Mouse (Mus musculus) embryonic stem cell, embryonic (primary cell): Measurements from ENCODE around the gene Jarid2.

ENCODE experiments used
- CTCF ChIA-PET, 4 experiments: fragments of 300-600 bp in 2 of 4; fragments of 350-600 bp in 2 of 4; sonication (Branson Sonifier 250); formaldehyde crosslinking; loops; one replicate each; lab custom pipeline; 2022; ENCODE audit warnings: inconsistent platforms in 2 of 4; lab: Charles Lee
- POLR2A ChIA-PET, 4 experiments: fragments of 300-600 bp in 2 of 4; fragments of 350-600 bp in 2 of 4; sonication (Branson Sonifier 250); formaldehyde crosslinking; loops; one replicate each; lab custom pipeline; 2022; ENCODE audit warnings: antibody characterized with exemption in 4 of 4, inconsistent platforms in 1 of 4; lab: Charles Lee

The Jarid2 gene

GRCm38 (mm10) chr13:44751780-44752179 lies 22.5 kb downstream of the Jarid2 start:
- ChIA-PET CTCF (interaction anchor here in 2 of 4 experiments (0.6 to 1.6 kb wide), 4 partner anchors 9 to 444 kb away, joined by 3 to 5 read pairs (median 4); no protein-coding TSS in a partner anchor), POLR2A (interaction anchor here (0.5 to 16.0 kb wide), 48 partner anchors 8 to 348 kb away, joined by 3 to 353 read pairs (median 4); partner anchors contain the start of gene Jarid2 (in 1 of the 4))

GRCm38 (mm10) chr13:44753206-44753605 lies 23.9 kb downstream of the Jarid2 start:
- CTCF ChIA-PET: no interaction called here
- POLR2A ChIA-PET: interaction anchor here in 3 of 4 experiments (0.6 to 16.0 kb wide), 9 partner anchors 9 to 392 kb away, joined by 3 to 353 read pairs (median 6); partner anchors contain the start of gene Jarid2 (in 1 of the 3)

GRCm38 (mm10) chr13:44755434-44755833 lies 26.2 kb downstream of the Jarid2 start:
- CTCF ChIA-PET: interaction anchor here in 2 of 4 experiments (1.0 to 1.3 kb wide), 2 partner anchors 21 to 465 kb away, joined by 3 to 5 read pairs; no protein-coding TSS in a partner anchor
- POLR2A ChIA-PET: interaction anchor here (0.7 to 16.0 kb wide), 27 partner anchors 8 to 898 kb away, joined by 3 to 353 read pairs (median 5); no protein-coding TSS in a partner anchor

GRCm38 (mm10) chr13:44758750-44759149 lies 29.5 kb downstream of the Jarid2 start:
- ChIA-PET POLR2A (interaction anchor here in 3 of 4 experiments (0.6 to 7.9 kb wide), 10 partner anchors 9 to 1184 kb away, joined by 3 to 58 read pairs (median 4); no protein-coding TSS in a partner anchor), CTCF (interaction anchor here (0.7 to 1.4 kb wide), 7 partner anchors 10 to 1155 kb away, joined by 3 to 13 read pairs (median 3); no protein-coding TSS in a partner anchor)

- POLR2A ChIA-PET: interaction anchor here in 2 of 4 experiments (0.6 to 7.9 kb wide), 13 partner anchors 9 to 69 kb away, joined by 3 to 58 read pairs (median 5); no protein-coding TSS in a partner anchor
- CTCF ChIA-PET: no interaction called here
Measured at GRCm38 (mm10) chr13:44760761-44761160, 31.5 kb downstream of the Jarid2 start.

- POLR2A ChIA-PET: interaction anchor here in 2 of 4 experiments (0.6 to 6.2 kb wide), 11 partner anchors 8 to 30 kb away, joined by 3 to 33 read pairs (median 12); no protein-coding TSS in a partner anchor
- CTCF ChIA-PET: no interaction called here
Measured at GRCm38 (mm10) chr13:44763068-44763467, 33.8 kb downstream of the Jarid2 start.

- CTCF ChIA-PET: interaction anchor here in 2 of 4 experiments (0.6 to 1.3 kb wide), 3 partner anchors 9 to 18 kb away, joined by 3 read pairs; no protein-coding TSS in a partner anchor
- POLR2A ChIA-PET: interaction anchor here in 3 of 4 experiments (0.6 to 6.2 kb wide), 12 partner anchors 8 to 57 kb away, joined by 3 to 33 read pairs (median 4); no protein-coding TSS in a partner anchor
Measured at GRCm38 (mm10) chr13:44767751-44768150, 38.5 kb downstream of the Jarid2 start.

- ChIA-PET POLR2A (interaction anchor here in 3 of 4 experiments (0.6 to 2.3 kb wide), 6 partner anchors 11 to 38 kb away, joined by 3 to 9 read pairs (median 4); no protein-coding TSS in a partner anchor), CTCF (no interaction called here)
Measured at GRCm38 (mm10) chr13:44770808-44771605, 41.7 kb downstream of the Jarid2 start.

- ChIA-PET POLR2A (interaction anchor here in 2 of 4 experiments (0.6 to 4.3 kb wide), 5 partner anchors 9 to 848 kb away, joined by 3 to 23 read pairs (median 4); no protein-coding TSS in a partner anchor), CTCF (interaction anchor here in 2 of 4 experiments (0.7 kb wide), 3 partner anchors 74 to 458 kb away, joined by 3 to 6 read pairs (median 5); no protein-coding TSS in a partner anchor)
Measured at GRCm38 (mm10) chr13:44772816-44773215, 43.5 kb downstream of the Jarid2 start.

GRCm38 (mm10) chr13:44774351-44774750 lies 45.1 kb downstream of the Jarid2 start:
- ChIA-PET CTCF (interaction anchor here in 1 of 4 experiments (0.9 to 1.3 kb wide), 3 partner anchors 8 to 40 kb away, joined by 3 to 4 read pairs (median 3); no protein-coding TSS in a partner anchor), POLR2A (interaction anchor here in 2 of 4 experiments (0.6 to 4.3 kb wide), 12 partner anchors 8 to 165 kb away, joined by 3 to 23 read pairs (median 4); no protein-coding TSS in a partner anchor)

GRCm38 (mm10) chr13:44775396-44775795 lies 46.1 kb downstream of the Jarid2 start:
- CTCF ChIA-PET: interaction anchor here in 1 of 4 experiments (2.6 kb wide), 1 partner anchor 12 kb away, joined by 5 read pairs; no protein-coding TSS in a partner anchor

GRCm38 (mm10) chr13:44780506-44780905 lies 51.2 kb downstream of the Jarid2 start:
- POLR2A ChIA-PET: interaction anchor here in 1 of 4 experiments (1.2 to 1.8 kb wide), 5 partner anchors 9 to 46 kb away, joined by 3 to 4 read pairs (median 4); no protein-coding TSS in a partner anchor

More at GRCm38 (mm10) chr13:44775396-44775795, 46.1 kb downstream of the Jarid2 start:
- POLR2A ChIA-PET: interaction anchor here in 3 of 4 experiments (0.6 to 4.3 kb wide), 8 partner anchors 12 to 96 kb away, joined by 3 to 23 read pairs (median 4); no protein-coding TSS in a partner anchor

GRCm38 (mm10) chr13:44781126-44781525 lies 51.9 kb downstream of the Jarid2 start:
- POLR2A ChIA-PET: interaction anchor here in 2 of 4 experiments (1.4 to 1.8 kb wide), 3 partner anchors 9 to 47 kb away, joined by 4 read pairs; no protein-coding TSS in a partner anchor
- CTCF ChIA-PET: no interaction called here

More at GRCm38 (mm10) chr13:44780506-44780905, 51.2 kb downstream of the Jarid2 start:
- CTCF ChIA-PET: no interaction called here

- CTCF ChIA-PET: interaction anchor here in 2 of 4 experiments (0.6 to 0.8 kb wide), 3 partner anchors 26 to 495 kb away, joined by 3 read pairs; no protein-coding TSS in a partner anchor
- POLR2A ChIA-PET: interaction anchor here (0.6 to 1.5 kb wide), 9 partner anchors 11 to 377 kb away, joined by 3 to 6 read pairs (median 3); no protein-coding TSS in a partner anchor
Measured at GRCm38 (mm10) chr13:44784551-44784950, 55.3 kb downstream of the Jarid2 start.

GRCm38 (mm10) chr13:44786291-44786690 lies 57.0 kb downstream of the Jarid2 start:
- ChIA-PET CTCF (interaction anchor here in 2 of 4 experiments (0.7 to 1.2 kb wide), 6 partner anchors 10 to 163 kb away, joined by 3 to 5 read pairs (median 4); no protein-coding TSS in a partner anchor), POLR2A (interaction anchor here in 2 of 4 experiments (0.7 to 1.4 kb wide), 7 partner anchors 10 to 877 kb away, joined by 3 to 6 read pairs (median 4); no protein-coding TSS in a partner anchor)

- POLR2A ChIA-PET: interaction anchor here in 3 of 4 experiments (0.5 to 2.3 kb wide), 15 partner anchors 9 to 925 kb away, joined by 3 to 14 read pairs (median 4); no protein-coding TSS in a partner anchor
Measured at GRCm38 (mm10) chr13:44788352-44789125, 59.3 kb downstream of the Jarid2 start.

More at GRCm38 (mm10) chr13:44788352-44789125, 59.3 kb downstream of the Jarid2 start:
- CTCF ChIA-PET: interaction anchor here in 1 of 4 experiments (0.5 kb wide), 1 partner anchor 198 kb away, joined by 3 read pairs; no protein-coding TSS in a partner anchor
